Mouse (Mus musculus) lung, postnatal 0 days (tissue): Measurements from ENCODE around the gene Teddm2.
A peak's percentile ranks its signal among the peaks of the same experiment; 100 is the strongest.

Experiments
- CTCF ChIP-seq: IDR thresholded peaks from 2 replicates; pipeline ENCODE4 v1.5.1; 2016; ENCODE audit warnings: antibody characterized with exemption, mild to moderate bottlenecking
- EP300 ChIP-seq: IDR thresholded peaks from 2 replicates; pipeline ENCODE4 v1.6.1; 2016; ENCODE audit warnings: antibody characterized with exemption, mild to moderate bottlenecking, control low read depth

GRCm38 (mm10) chr1:153899731-153900380 lies at the start of gene Teddm2, which contains the start of gene Glul:
- TF ChIP-seq CTCF (no peak; the same call in 1 of the 2 replicates), EP300 (peak; percentile 27)
